Mouse (Mus musculus): ENCODE data around the gene Zfp362. TPM values are rescaled to one million over a fixed set of nuclear protein-coding genes. Genes with fewer than 3 reads are reported as not detected.

The Zfp362 gene
- total and polyA plus RNA-seq, 3 experiments: 9.7 to 70.1 (median 16.1) TPM

Other genes starting within 250 kb of the Zfp362 start
- gene Zscan20, start 195.9 kb downstream of the Zfp362 start, total RNA-seq (2012; rRNA removed): 5.9 and 7.6 TPM in 2 replicates
- gene Zscan20, start 195.9 kb downstream of the Zfp362 start, total RNA-seq (2014; rRNA removed): 2.4 and 3.4 TPM in 2 replicates
- 4.2 and 4.9 TPM in 2 replicates for gene Zscan20, start 195.9 kb downstream of the Zfp362 start, polyA plus RNA-seq (2012; ENCODE audit: insufficient read length, low read depth)
- 0.04 TPM in 1 of 2 replicates, not detected in the other for gene Tlr12, start 187.4 kb downstream of the Zfp362 start, total RNA-seq (2012; rRNA removed)
- gene Tlr12, start 187.4 kb downstream of the Zfp362 start, total RNA-seq (2014; rRNA removed): 0.12 and 0.31 TPM in 2 replicates
- gene Tlr12, start 187.4 kb downstream of the Zfp362 start, polyA plus RNA-seq (2012; ENCODE audit: insufficient read length, low read depth): 0.14 and 0.15 TPM in 2 replicates
- 29.6 and 32.7 TPM in 2 replicates for gene Phc2, start 151.3 kb downstream of the Zfp362 start, total RNA-seq (2012; rRNA removed)
- 23.5 and 24.1 TPM in 2 replicates for gene Phc2, start 151.3 kb downstream of the Zfp362 start, total RNA-seq (2014; rRNA removed)
- 53.2 and 56.1 TPM in 2 replicates for gene Phc2, start 151.3 kb downstream of the Zfp362 start, polyA plus RNA-seq (2012; ENCODE audit: insufficient read length, low read depth)
- 0.04 TPM in 2 replicates for gene A3galt2, start 50.7 kb downstream of the Zfp362 start, total RNA-seq (2012; rRNA removed)
- gene A3galt2, start 50.7 kb downstream of the Zfp362 start, total RNA-seq (2014; rRNA removed): not detected in 2 replicates
- gene A3galt2, start 50.7 kb downstream of the Zfp362 start, polyA plus RNA-seq (2012; ENCODE audit: insufficient read length, low read depth): 0.07 and 0.11 TPM in 2 replicates
- gene Trim62, start 77.5 kb upstream of the Zfp362 start, total RNA-seq (2012; rRNA removed): 0.98 and 1.1 TPM in 2 replicates
- 0.40 and 0.46 TPM in 2 replicates for gene Trim62, start 77.5 kb upstream of the Zfp362 start, total RNA-seq (2014; rRNA removed)
- 1.8 and 2.7 TPM in 2 replicates for gene Trim62, start 77.5 kb upstream of the Zfp362 start, polyA plus RNA-seq (2012; ENCODE audit: insufficient read length, low read depth)
- gene Azin2, start 156.4 kb upstream of the Zfp362 start, total RNA-seq (2012; rRNA removed): 0.63 and 1.7 TPM in 2 replicates
- 0.58 and 0.91 TPM in 2 replicates for gene Azin2, start 156.4 kb upstream of the Zfp362 start, total RNA-seq (2014; rRNA removed)
- 2.1 and 2.4 TPM in 2 replicates for gene Azin2, start 156.4 kb upstream of the Zfp362 start, polyA plus RNA-seq (2012; ENCODE audit: insufficient read length, low read depth)
- 269 and 278 TPM in 2 replicates for gene Ak2, start 185.9 kb upstream of the Zfp362 start, total RNA-seq (2012; rRNA removed)
- 280 and 293 TPM in 2 replicates for gene Ak2, start 185.9 kb upstream of the Zfp362 start, total RNA-seq (2014; rRNA removed)
- 343 and 363 TPM in 2 replicates for gene Ak2, start 185.9 kb upstream of the Zfp362 start, polyA plus RNA-seq (2012; ENCODE audit: insufficient read length, low read depth)